Comparison of ENCODE assay signal across 7 mouse cellular contexts in the genomic region with DNA sequence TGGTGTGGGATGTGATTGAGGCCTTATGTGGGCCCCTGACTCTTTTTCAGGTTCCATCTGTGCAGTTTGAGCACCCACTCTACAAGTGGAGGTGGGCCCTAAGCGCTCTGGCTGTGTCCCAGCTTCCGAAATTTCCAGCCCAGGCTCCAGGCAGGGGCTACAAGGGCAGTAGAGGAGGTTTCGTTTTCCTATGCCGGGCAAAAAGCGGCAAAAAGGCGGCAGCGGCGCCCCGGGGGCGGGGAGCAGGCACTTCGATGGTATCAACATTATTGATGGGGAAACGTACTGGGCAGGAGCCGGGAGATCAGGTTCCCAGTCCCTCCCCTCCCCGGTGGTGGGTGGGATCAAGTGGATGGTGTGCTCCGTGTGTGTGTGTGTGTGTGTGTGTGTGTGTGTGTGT. TPM values are rescaled to one million over a fixed set of nuclear protein-coding genes. Genes with fewer than 3 reads are reported as not detected.
A peak's percentile ranks its signal among the peaks of the same experiment; 100 is the strongest.
DNase-seq lines count a peak whose midpoint lies in the region; ATAC-seq lines count a peak whose summit lies in the region.

No protein-coding gene starts in this region.

- peaks cover 12% of the 10 kb centered on the region for H3K4me1 ChIP-seq in heart, embryonic 16.5 days (ENCODE audit: control insufficient read depth, insufficient read depth, low read length)
- H3K4me1 ChIP-seq in neural tube, embryonic 13.5 days (replicated peaks), result peaks cover 71% of the 10 kb centered on the region

- no peaks in the 10 kb centered on the region for H3K36me3 ChIP-seq in heart, embryonic 16.5 days (ENCODE audit: control insufficient read depth, insufficient read depth)
- no peaks in the 10 kb centered on the region for H3K36me3 ChIP-seq in neural tube, embryonic 13.5 days

- WGBS in heart, embryonic 16.5 days, result 3% methylated on average over 13 of the region's 15 CpGs
- WGBS in neural tube, embryonic 13.5 days, result 0% methylated on average over 14 of the region's 15 CpGs

- no peak overlapping the region for H3K27ac ChIP-seq in heart, embryonic 16.5 days (ENCODE audit: low read length)
- peak overlapping the region; percentile 98 for H3K27ac ChIP-seq in neural tube, embryonic 13.5 days (replicated peaks)

- H3K4me2 ChIP-seq in heart, embryonic 16.5 days (ENCODE audit: low read depth, low read length), result peak overlapping the region; percentile 50
- H3K4me2 ChIP-seq in neural tube, embryonic 13.5 days, result peak overlapping the region; percentile 85

- H3K27me3 ChIP-seq in heart, embryonic 16.5 days (ENCODE audit: control insufficient read depth, insufficient read depth, low read length), result peaks cover 75% of the 10 kb centered on the region
- peaks cover 24% of the 10 kb centered on the region for H3K27me3 ChIP-seq in neural tube, embryonic 13.5 days

- peak; percentile 33 for DNase-seq in right cerebral cortex, postnatal 4 days
- no peak for DNase-seq in right cerebral cortex, adult 2 months (ENCODE audit: low spot score in 2 of 2)
- DNase-seq in kidney, postnatal 4 days, result peak; percentile 77 to 86
- no peak for DNase-seq in testis, postnatal 10 days (ENCODE audit: low spot score)
- DNase-seq in layer of hippocampus, postnatal 36 days, result no peak

- no peak overlapping the region; the same call in 1 of the 2 replicates for H3K9ac ChIP-seq in heart, embryonic 16.5 days (ENCODE audit: low read length)
- peak overlapping the region; percentile 89 for H3K9ac ChIP-seq in neural tube, embryonic 13.5 days

- peak overlapping the region; percentile 40 for H3K4me3 ChIP-seq in heart, embryonic 16.5 days (ENCODE audit: low read length)
- H3K4me3 ChIP-seq in neural tube, embryonic 13.5 days, result peak overlapping the region; percentile 69

- ATAC-seq in heart, embryonic 16.5 days (replicated peaks; ENCODE audit: extremely low read depth, insufficient read depth, low FRiP score), result no peak
- ATAC-seq in neural tube, embryonic 13.5 days (ENCODE audit: low read depth), result no peak

- no peaks in the 10 kb centered on the region for H3K9me3 ChIP-seq in heart, embryonic 16.5 days (replicated peaks; ENCODE audit: control insufficient read depth, low read length)
- no peaks in the 10 kb centered on the region for H3K9me3 ChIP-seq in neural tube, embryonic 13.5 days

RNA-seq across cellular contexts. Expression of gene Sall1, which starts 2.3 kb away (rescaled TPM):
- polyA plus RNA-seq in heart, embryonic 16.5 days (2015; fragmentation: Nextera tagmentation; extraction: Ambion mirVana), result 2.0 and 2.8 TPM in 2 replicates
- 17.1 and 17.2 TPM in 2 replicates for polyA plus RNA-seq in neural tube, embryonic 13.5 days (2015; fragmentation: Nextera tagmentation; extraction: Ambion mirVana)
- 10 to 100 TPM; 11.8 to 13.9 TPM for total RNA-seq in layer of hippocampus, postnatal 36 days (2021)

Comparison
In these comparisons a context has a peak if more than half of its experiments do, and no peak if none do; other contexts are left out.
1. DNase-seq: peak in right cerebral cortex, postnatal 4 days (single experiment) and kidney, postnatal 4 days (2 of 2); none in right cerebral cortex, adult 2 months (0 of 2), testis, postnatal 10 days (single experiment) and layer of hippocampus, postnatal 36 days (0 of 2).